ENCODE assay signal across 8 mouse cellular contexts in genomic region chr1:83187154-83187553, GRCm38 (mm10). TPM values are rescaled to one million over a fixed set of nuclear protein-coding genes. Genes with fewer than 3 reads are reported as not detected.
DNase-seq lines count a peak whose midpoint lies in the region; ATAC-seq and TF ChIP-seq lines count a peak whose summit lies in the region.

No protein-coding gene starts in this region.

- WGBS in forebrain, embryonic 13.5 days = 60% methylated on average over 2 of the region's 2 CpGs
- 57% methylated on average over 2 of the region's 2 CpGs for WGBS in forebrain, embryonic 16.5 days
- WGBS in kidney, postnatal 0 days = 53% methylated on average over 2 of the region's 2 CpGs
- 46% methylated on average over 2 of the region's 2 CpGs for WGBS in lung, embryonic 15.5 days

- DNase-seq in urinary bladder, postnatal 14 days (ENCODE audit: low spot score) = peak; percentile 71
- DNase-seq in urinary bladder, adult 2 months (ENCODE audit: low spot score) = no peak
- DNase-seq in embryo, embryonic 11 days = peak; percentile 54
- DNase-seq in kidney, postnatal 0 days (ENCODE audit: low spot score) = peak; percentile 61
- DNase-seq in yolk sac, embryonic 10.5 days (ENCODE audit: low spot score) = peak; percentile 5

- H3K4me3 ChIP-seq in forebrain, embryonic 13.5 days = no peak overlapping the region
- H3K4me3 ChIP-seq in forebrain, embryonic 16.5 days (replicated peaks; ENCODE audit: low read length) = no peak overlapping the region
- H3K4me3 ChIP-seq in kidney, postnatal 0 days (replicated peaks; ENCODE audit: low read depth, low read length) = no peak overlapping the region
- H3K4me3 ChIP-seq in lung, embryonic 15.5 days = no peak overlapping the region

- no peaks in the 10 kb centered on the region for H3K36me3 ChIP-seq in forebrain, embryonic 13.5 days (ENCODE audit: poor library complexity, severe bottlenecking)
- no peaks in the 10 kb centered on the region for H3K36me3 ChIP-seq in forebrain, embryonic 16.5 days (ENCODE audit: control insufficient read depth, insufficient read depth)
- H3K36me3 ChIP-seq in kidney, postnatal 0 days (ENCODE audit: insufficient read depth, low read length) = no peaks in the 10 kb centered on the region
- no peaks in the 10 kb centered on the region for H3K36me3 ChIP-seq in lung, embryonic 15.5 days

- H3K4me2 ChIP-seq in forebrain, embryonic 13.5 days = no peak overlapping the region
- no peak overlapping the region for H3K4me2 ChIP-seq in forebrain, embryonic 16.5 days (ENCODE audit: low read length)
- H3K4me2 ChIP-seq in kidney, postnatal 0 days (ENCODE audit: low read length) = no peak overlapping the region
- no peak overlapping the region for H3K4me2 ChIP-seq in lung, embryonic 15.5 days

- H3K27me3 ChIP-seq in forebrain, embryonic 13.5 days = no peaks in the 10 kb centered on the region
- no peaks in the 10 kb centered on the region for H3K27me3 ChIP-seq in forebrain, embryonic 16.5 days (replicated peaks; ENCODE audit: control insufficient read depth, insufficient read depth, low read length)
- no peaks in the 10 kb centered on the region for H3K27me3 ChIP-seq in kidney, postnatal 0 days (ENCODE audit: insufficient read depth, low read length)
- no peaks in the 10 kb centered on the region for H3K27me3 ChIP-seq in lung, embryonic 15.5 days

- TF ChIP-seq CTCF in kidney, postnatal 0 days (IDR thresholded peaks at IDR 0.05; ENCODE audit: low read depth) = peak; percentile 80

- H3K27ac ChIP-seq in forebrain, embryonic 13.5 days = no peak overlapping the region
- no peak overlapping the region for H3K27ac ChIP-seq in forebrain, embryonic 16.5 days (ENCODE audit: low read length)
- H3K27ac ChIP-seq in kidney, postnatal 0 days = no peak overlapping the region
- no peak overlapping the region for H3K27ac ChIP-seq in lung, embryonic 15.5 days

- H3K9me3 ChIP-seq in forebrain, embryonic 13.5 days (replicated peaks) = no peaks in the 10 kb centered on the region
- H3K9me3 ChIP-seq in forebrain, embryonic 16.5 days (ENCODE audit: control insufficient read depth, low read length) = no peaks in the 10 kb centered on the region
- no peaks in the 10 kb centered on the region for H3K9me3 ChIP-seq in kidney, postnatal 0 days (replicated peaks; ENCODE audit: low read length)
- H3K9me3 ChIP-seq in lung, embryonic 15.5 days = no peaks in the 10 kb centered on the region

- H3K9ac ChIP-seq in forebrain, embryonic 13.5 days = no peak overlapping the region
- H3K9ac ChIP-seq in forebrain, embryonic 16.5 days (replicated peaks; ENCODE audit: low read depth, low read length) = no peak overlapping the region
- H3K9ac ChIP-seq in kidney, postnatal 0 days (ENCODE audit: low read depth, low read length) = no peak overlapping the region
- no peak overlapping the region for H3K9ac ChIP-seq in lung, embryonic 15.5 days

- peak; percentile 45; the same call in 1 of the 2 replicates for ATAC-seq in forebrain, embryonic 13.5 days
- ATAC-seq in forebrain, embryonic 16.5 days = no peak
- ATAC-seq in kidney, postnatal 0 days (replicated peaks; ENCODE audit: low FRiP score, low read depth) = no peak
- ATAC-seq in lung, embryonic 15.5 days (ENCODE audit: borderline replicate concordance, extremely low read depth, low FRiP score, low TSS enrichment) = peak; percentile 39; the same call in 1 of the 2 replicates

- no peaks in the 10 kb centered on the region for H3K4me1 ChIP-seq in forebrain, embryonic 13.5 days
- H3K4me1 ChIP-seq in forebrain, embryonic 16.5 days (replicated peaks; ENCODE audit: control insufficient read depth, insufficient read depth, low read length) = no peaks in the 10 kb centered on the region
- H3K4me1 ChIP-seq in kidney, postnatal 0 days (replicated peaks; ENCODE audit: insufficient read depth, low read length) = no peaks in the 10 kb centered on the region
- H3K4me1 ChIP-seq in lung, embryonic 15.5 days = no peaks in the 10 kb centered on the region

RNA-seq across cellular contexts. Expression of gene Daw1, which starts 27.6 kb away (rescaled TPM):
- polyA plus RNA-seq in forebrain, embryonic 13.5 days (2015; fragmentation: Nextera tagmentation; extraction: Ambion mirVana) = 0.54 and 0.89 TPM in 2 replicates
- 0.82 and 0.89 TPM in 2 replicates for polyA plus RNA-seq in forebrain, embryonic 16.5 days (2015; fragmentation: Nextera tagmentation; extraction: Ambion mirVana)
- polyA plus RNA-seq in urinary bladder, adult 2 months (2012; rRNA removed) = 2.5 and 4.4 TPM in 2 replicates
- 0.38 and 0.55 TPM in 2 replicates for polyA plus RNA-seq in kidney, postnatal 0 days (2015; fragmentation: Nextera tagmentation; extraction: Ambion mirVana)
- polyA plus RNA-seq in lung, embryonic 15.5 days (2015; fragmentation: Nextera tagmentation; extraction: Ambion mirVana) = 0.36 and 0.78 TPM in 2 replicates

Comparison
In these comparisons a context has a peak if more than half of its experiments do, and no peak if none do; other contexts are left out.
1. ATAC-seq: peak in forebrain, embryonic 13.5 days (single experiment) and lung, embryonic 15.5 days (single experiment); none in forebrain, embryonic 16.5 days (single experiment) and kidney, postnatal 0 days (single experiment).